Mouse (Mus musculus) lung, embryonic 16.5 days (tissue): Measurements from ENCODE around the gene 9130019O22Rik. TPM values are rescaled to one million over a fixed set of nuclear protein-coding genes. Genes with fewer than 3 reads are reported as not detected.
A peak's percentile ranks its signal among the peaks of the same experiment; 100 is the strongest.

Experiments used
- ATAC-seq: fragments of 200-750 bp; cut with Nextera tagmentation; 2 replicates; pipeline ENCODE4 v1.8.0; 2017; ENCODE audit warnings: low read depth, mild to moderate bottlenecking, moderate library complexity
- H3K27ac ChIP-seq: fragments of 300-500 bp; sonication (generic); 2 replicates; pipeline ENCODE4 v1.5.1; 2014; ENCODE audit warnings: mild to moderate bottlenecking, control low read depth, low read length
- H3K27me3 ChIP-seq: fragments of 300-500 bp; sonication (generic); 2 replicates; pipeline ENCODE4 v1.6.1; 2014; ENCODE audit warnings: low read depth, low read length, mixed read lengths; ENCODE audit not compliant: control insufficient read depth, insufficient read depth
- H3K36me3 ChIP-seq: fragments of 300-500 bp; sonication (generic); 2 replicates; pipeline ENCODE4 v1.6.1; 2014; ENCODE audit warnings: low read length; ENCODE audit not compliant: control insufficient read depth, insufficient read depth
- H3K4me1 ChIP-seq: fragments of 300-500 bp; sonication (generic); replicated peaks from 2 replicates; pipeline ENCODE4 v1.6.1; 2014; ENCODE audit warnings: low read length, mixed read lengths; ENCODE audit not compliant: control insufficient read depth, insufficient read depth
- H3K4me2 ChIP-seq: fragments of 300-500 bp; sonication (generic); 2 replicates; pipeline ENCODE4 v1.6.1; 2014; ENCODE audit warnings: low read depth, low read length, control low read depth
- H3K4me3 ChIP-seq: fragments of 300-500 bp; sonication (generic); 2 replicates; pipeline ENCODE4 v1.5.1; 2014; ENCODE audit warnings: mild to moderate bottlenecking, low read length, control low read depth
- H3K9ac ChIP-seq: fragments of 300-500 bp; sonication (generic); 2 replicates; pipeline ENCODE4 v1.6.1; 2014; ENCODE audit warnings: low read length, control low read depth
- H3K9me3 ChIP-seq: fragments of 300-500 bp; sonication (generic); 2 replicates; pipeline ENCODE4 v1.6.1; 2016; ENCODE audit warnings: low read length; ENCODE audit not compliant: control insufficient read depth
- WGBS: fragments of 180-500 bp; shearing (Covaris S2); extraction: QIAGEN DNeasy Blood & Tissue Kit; methylation state at CpG from one replicate; pipeline ENCODE4 v1.1.7; 2014; 5-methylcytosine and 5-hydroxymethylcytosine counted together
- polyA plus RNA-seq: library from polyadenylated mRNA; unstranded; fragments of >200 nt; fragmentation: Nextera tagmentation; extraction: Ambion mirVana; gene quantifications from 2 replicates; pipeline ENCODE4 v1.2.1, GENCODE M21; 2015

9130019O22Rik gene
- 7.3 and 8.0 TPM in 2 replicates for polyA plus RNA-seq

DNA sequence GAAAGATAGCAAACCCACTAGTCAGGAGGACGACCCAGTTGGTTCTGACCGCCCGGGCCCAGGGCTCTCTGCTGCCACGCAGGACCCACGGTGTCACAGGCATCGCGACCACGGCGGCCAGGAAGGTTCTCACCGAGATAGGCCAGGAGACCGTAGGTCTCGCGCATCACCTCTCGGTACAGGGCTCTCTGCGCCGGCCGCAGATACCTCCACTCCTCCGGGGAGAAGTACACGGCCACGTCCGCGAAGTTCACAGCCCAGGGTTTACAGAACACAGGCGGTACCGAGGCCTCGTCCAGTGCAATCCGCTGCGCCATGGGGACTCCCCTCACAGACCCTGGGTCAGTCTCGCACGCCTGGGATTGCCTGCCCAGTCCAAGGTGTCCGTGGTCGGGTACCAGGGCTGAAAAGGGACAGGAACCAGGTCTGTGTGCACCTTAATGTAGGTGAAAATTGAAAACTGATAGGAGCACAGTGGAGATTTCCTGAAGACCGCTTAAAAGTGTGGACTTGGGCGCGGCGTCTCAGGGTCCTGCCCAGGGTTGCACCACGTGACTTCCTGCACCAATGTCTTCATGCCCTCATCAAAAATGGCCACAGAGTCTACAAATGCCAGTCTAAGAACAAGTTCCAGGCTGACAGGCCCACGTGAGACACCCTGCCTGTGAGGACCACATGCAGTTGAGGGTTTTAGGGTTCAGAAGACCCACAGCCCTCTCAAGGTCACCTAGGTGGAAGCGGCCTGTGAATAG, at the start of gene 9130019O22Rik:
Gene 9130019O22Rik, minus strand, starts transcription at position 526 of the 752 bp plus-strand sequence.
- ATAC-seq: peak; percentile 93
- 9% methylated on average over 37 of the region's 38 CpGs for WGBS
- peak within 1 kb of the TSS; percentile 81 for H3K9ac ChIP-seq
- peak within 1 kb of the TSS; percentile 33; the same call in 1 of the 2 replicates for H3K27ac ChIP-seq
- no peaks in the 10 kb centered on the region for H3K27me3 ChIP-seq
- H3K9me3 ChIP-seq: peaks cover 6% of the 10 kb centered on the region; the same call in 1 of the 2 replicates
- H3K4me3 ChIP-seq: peak within 1 kb of the TSS; percentile 69
- H3K36me3 ChIP-seq: peaks cover 14% of the 10 kb centered on the region
- peak within 1 kb of the TSS; percentile 71 for H3K4me2 ChIP-seq
- H3K4me1 ChIP-seq: no peaks in the 10 kb centered on the region

DNA sequence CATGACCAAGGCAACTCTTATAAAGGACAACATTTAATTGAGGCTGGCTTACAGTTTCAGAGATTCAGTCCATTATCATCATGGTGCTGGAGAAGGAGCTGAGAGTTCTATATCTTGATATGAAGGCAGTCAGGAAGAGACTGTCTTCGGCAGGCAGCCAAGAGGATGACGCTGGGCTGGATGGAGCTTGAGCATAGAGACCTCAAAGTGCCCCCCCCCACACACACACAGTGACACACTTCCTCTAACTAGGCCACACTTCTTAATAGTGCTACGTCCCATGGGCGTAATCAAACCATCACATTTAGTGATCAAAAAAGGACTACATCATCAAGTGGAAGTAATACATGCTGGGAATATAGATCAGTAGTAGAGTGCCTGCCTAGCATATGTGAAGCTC, 48.2 kb upstream of the 9130019O22Rik start:
- Histone ChIP-seq H3K36me3 (no peaks in the 10 kb centered on the region), H3K9me3 (peaks cover 6% of the 10 kb centered on the region), H3K27me3 (no peaks in the 10 kb centered on the region), H3K4me3 (no peak overlapping the region), H3K4me1 (no peaks in the 10 kb centered on the region), H3K27ac (no peak overlapping the region), H3K4me2 (no peak overlapping the region), H3K9ac (no peak overlapping the region)
- ATAC-seq: no peak
- WGBS: 89% methylated on average over 4 of the region's 4 CpGs

DNA sequence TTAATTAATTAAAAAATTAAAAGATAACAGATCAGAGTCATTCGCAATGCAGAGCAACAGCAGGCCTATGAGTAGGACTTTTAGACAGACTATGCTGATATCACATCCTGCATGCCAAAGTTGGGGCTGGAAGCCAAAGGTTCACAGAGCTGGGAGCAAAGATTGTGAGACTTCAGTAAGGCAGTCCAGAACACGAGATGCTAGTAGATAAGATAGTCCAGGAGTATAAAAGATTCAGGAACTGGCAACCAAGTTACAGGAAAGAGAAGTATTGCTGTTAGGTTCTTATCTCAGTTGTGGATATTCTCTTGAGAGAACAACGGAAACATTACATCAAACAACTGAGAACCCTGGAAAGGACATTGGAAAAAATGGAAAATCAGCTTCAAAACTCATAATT, 39.4 kb upstream of the 9130019O22Rik start:
- WGBS: 56% methylated on average over 3 of the region's 3 CpGs
- no peaks in the 10 kb centered on the region for H3K9me3 ChIP-seq
- no peak overlapping the region for H3K27ac ChIP-seq
- no peak overlapping the region for H3K4me2 ChIP-seq
- H3K4me3 ChIP-seq: no peak overlapping the region
- H3K27me3 ChIP-seq: peaks cover 6% of the 10 kb centered on the region; the same call in 1 of the 2 replicates
- peaks cover 4% of the 10 kb centered on the region for H3K4me1 ChIP-seq
- H3K36me3 ChIP-seq: no peaks in the 10 kb centered on the region
- no peak overlapping the region for H3K9ac ChIP-seq
- no peak for ATAC-seq

DNA sequence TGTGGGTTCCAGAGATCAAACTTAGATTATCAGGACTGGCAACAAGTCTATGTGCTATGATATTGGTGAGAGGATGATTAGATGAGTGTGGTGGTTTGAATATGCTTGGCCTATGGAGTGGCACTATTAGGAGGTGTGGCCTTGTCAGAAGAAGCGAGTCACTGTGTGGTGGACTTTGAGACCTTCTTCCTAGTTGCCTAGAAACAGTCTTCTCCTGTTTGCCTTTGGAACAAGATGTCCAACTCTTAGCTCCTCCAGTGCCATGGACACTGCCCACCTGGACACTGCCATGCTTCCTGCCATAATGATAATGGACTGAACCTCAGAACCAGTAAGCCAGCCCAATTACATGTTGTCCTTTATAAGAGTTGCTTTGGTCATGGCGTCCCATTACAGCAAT, 38.9 kb upstream of the 9130019O22Rik start:
- Histone ChIP-seq H3K4me1 (peaks cover 8% of the 10 kb centered on the region), H3K27ac (no peak overlapping the region), H3K9ac (no peak overlapping the region), H3K27me3 (peaks cover 6% of the 10 kb centered on the region; the same call in 1 of the 2 replicates), H3K9me3 (no peaks in the 10 kb centered on the region), H3K36me3 (no peaks in the 10 kb centered on the region), H3K4me2 (no peak overlapping the region), H3K4me3 (no peak overlapping the region)
- 78% methylated on average over 2 of the region's 2 CpGs for WGBS
- no peak for ATAC-seq

DNA sequence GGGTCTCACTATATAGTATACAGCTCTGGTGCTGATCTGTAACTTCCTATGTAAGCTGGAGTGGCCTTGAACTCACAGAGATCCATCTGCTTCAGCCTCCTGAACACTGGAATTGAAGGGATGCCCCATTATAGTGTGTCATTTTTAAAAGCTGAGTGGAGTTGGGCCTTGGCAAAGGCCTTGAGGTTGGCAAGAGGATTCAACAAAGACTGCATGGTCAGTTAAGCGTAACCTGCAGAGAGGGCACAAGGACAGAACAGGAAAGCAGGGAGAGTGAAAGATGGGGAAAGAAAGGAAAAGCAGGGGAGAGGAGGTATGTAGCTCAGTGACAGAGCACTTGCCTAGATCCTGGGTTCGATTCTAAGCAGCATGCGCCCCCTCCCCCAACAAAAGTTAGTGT, 38.3 kb upstream of the 9130019O22Rik start:
- WGBS: 77% methylated on average over 3 of the region's 3 CpGs
- Histone ChIP-seq H3K9me3 (no peaks in the 10 kb centered on the region), H3K27me3 (peaks cover 6% of the 10 kb centered on the region; the same call in 1 of the 2 replicates)

DNA sequence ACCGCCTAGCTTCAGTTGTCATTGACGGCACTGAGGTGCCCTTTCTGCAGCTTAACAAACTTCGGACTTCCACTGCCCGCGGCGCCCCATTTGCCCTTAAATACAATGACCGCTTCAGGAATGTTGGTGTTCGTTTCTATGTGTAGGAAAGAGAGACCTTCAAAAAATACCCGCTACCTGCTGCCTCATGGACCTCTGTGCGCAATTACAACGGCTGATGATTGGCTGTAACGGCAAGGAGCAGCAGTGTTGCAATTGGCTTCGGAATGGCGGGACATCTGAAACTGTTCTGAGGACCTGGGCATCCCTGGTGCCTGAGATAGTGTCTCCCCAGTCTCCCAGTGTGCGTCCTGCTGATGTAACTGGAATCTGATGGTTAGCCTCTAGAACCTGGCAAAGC, 35.3 kb upstream of the 9130019O22Rik start:
- WGBS: under 1% methylated on average over 15 of the region's 15 CpGs
- Histone ChIP-seq H3K27me3 (peaks cover 6% of the 10 kb centered on the region; the same call in 1 of the 2 replicates), H3K4me2 (peak overlapping the region; percentile 97), H3K9ac (peak overlapping the region; percentile 89), H3K27ac (no peak overlapping the region), H3K36me3 (peaks cover 3% of the 10 kb centered on the region; the same call in 1 of the 2 replicates), H3K4me1 (peaks cover 8% of the 10 kb centered on the region), H3K4me3 (peak overlapping the region; percentile 82), H3K9me3 (no peaks in the 10 kb centered on the region)
- peak; percentile 27; the same call in 1 of the 2 replicates for ATAC-seq

More for the DNA sequence above, 38.3 kb upstream of the 9130019O22Rik start:
- H3K9ac ChIP-seq: no peak overlapping the region
- no peak overlapping the region for H3K4me2 ChIP-seq
- no peak for ATAC-seq
- no peak overlapping the region for H3K27ac ChIP-seq
- H3K36me3 ChIP-seq: no peaks in the 10 kb centered on the region
- H3K4me3 ChIP-seq: no peak overlapping the region
- peaks cover 8% of the 10 kb centered on the region for H3K4me1 ChIP-seq

DNA sequence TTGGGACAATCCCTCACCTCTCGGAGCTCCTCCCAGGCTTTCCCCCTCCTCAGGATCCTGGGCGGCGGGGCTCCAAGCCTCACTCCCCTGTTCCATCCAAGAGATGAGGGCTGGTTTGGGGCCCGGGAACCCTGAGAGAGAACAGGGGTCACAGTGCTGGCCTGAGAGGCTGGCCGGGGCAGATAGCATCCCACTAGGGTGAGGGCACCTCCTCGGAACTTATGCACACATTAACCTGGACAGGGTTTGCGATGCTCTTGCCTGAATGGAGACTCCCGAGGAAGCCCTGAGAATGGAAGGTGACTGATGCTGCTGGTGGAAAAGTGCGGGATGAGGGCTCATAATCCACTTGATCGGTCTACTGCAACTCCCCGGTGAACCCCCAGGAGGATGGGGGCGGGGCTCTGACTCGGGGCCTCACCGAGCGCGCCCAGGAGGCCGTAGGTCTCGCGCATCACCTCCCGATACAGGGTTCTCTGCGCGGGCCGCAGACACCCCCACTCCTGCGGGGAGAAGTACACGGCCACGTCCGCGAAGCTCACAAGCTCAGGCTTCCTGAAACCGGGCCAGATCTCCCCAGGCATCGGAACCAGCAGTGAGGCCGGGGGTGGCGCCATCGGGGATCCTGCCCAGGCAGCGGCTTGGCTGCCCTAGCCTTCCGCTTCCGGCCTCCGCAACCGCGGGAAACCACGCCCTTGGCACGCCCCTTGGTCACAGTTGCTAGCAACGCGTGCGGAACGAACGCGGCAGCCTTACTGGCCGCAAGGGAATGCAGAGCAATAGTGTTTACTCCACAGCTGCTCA, 34.6 kb upstream of the 9130019O22Rik start, which contains the start of gene Zfp688:
Gene Zfp688, minus strand, starts transcription at position 681 of the 804 bp plus-strand sequence.
- H3K4me3 ChIP-seq: peak within 1 kb of the TSS; percentile 82
- H3K4me1 ChIP-seq: peaks cover 8% of the 10 kb centered on the region
- peaks cover 6% of the 10 kb centered on the region; the same call in 1 of the 2 replicates for H3K27me3 ChIP-seq
- H3K9ac ChIP-seq: peak within 1 kb of the TSS; percentile 89
- WGBS: under 1% methylated on average over 48 of the region's 48 CpGs
- H3K36me3 ChIP-seq: peaks cover 3% of the 10 kb centered on the region; the same call in 1 of the 2 replicates
- ATAC-seq: peak; percentile 98
- H3K27ac ChIP-seq: 0 out of 2 replicates have a peak within 1 kb of the TSS, but pooled peaks have one; percentile 23
- no peaks in the 10 kb centered on the region for H3K9me3 ChIP-seq
- H3K4me2 ChIP-seq: peak within 1 kb of the TSS; percentile 97

DNA sequence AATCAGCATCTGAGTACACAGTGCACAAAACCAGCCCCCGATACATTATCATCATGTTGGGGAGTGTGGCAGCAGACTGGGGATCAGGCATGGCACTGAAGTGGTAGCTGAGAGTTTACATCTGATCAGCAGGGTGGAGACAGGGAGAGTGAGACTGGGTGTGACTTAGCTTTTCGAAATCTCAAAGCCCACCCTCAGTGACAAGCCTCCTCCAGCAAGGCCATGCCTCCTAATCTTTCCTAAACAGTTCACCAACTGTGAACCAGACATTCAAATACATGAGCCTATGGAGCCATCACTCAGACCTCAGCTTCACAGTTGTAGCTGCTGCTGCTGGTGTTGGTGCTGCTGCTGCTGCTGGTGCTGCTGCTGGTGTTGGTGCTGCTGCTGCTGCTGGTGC, 24.5 kb upstream of the 9130019O22Rik start:
- Histone ChIP-seq H3K27me3 (no peaks in the 10 kb centered on the region), H3K4me3 (no peak overlapping the region), H3K9ac (no peak overlapping the region), H3K27ac (no peak overlapping the region), H3K4me2 (no peak overlapping the region), H3K36me3 (no peaks in the 10 kb centered on the region), H3K9me3 (no peaks in the 10 kb centered on the region), H3K4me1 (no peaks in the 10 kb centered on the region)
- 47% methylated on average over 2 of the region's 2 CpGs for WGBS
- ATAC-seq: no peak
